Mouse (Mus musculus) thymus, adult 2 months (tissue): ENCODE results near the gene Vstm2l. TPM values are rescaled to one million over a fixed set of nuclear protein-coding genes. Genes with fewer than 3 reads are reported as not detected.

ENCODE experiments used
- DNase-seq: peaks from one replicate; pipeline ENCODE4 v3.0.0; 2021
- H3K27ac ChIP-seq: fragments of 200-500 bp; 2 replicates; pipeline ENCODE4 v1.5.1; 2012; ENCODE audit warnings: low read length, control low read depth; ENCODE audit not compliant: control insufficient read depth, insufficient read depth
- H3K27me3 ChIP-seq: fragments of 200-500 bp; 2 replicates; pipeline ENCODE4 v1.6.1; 2012; ENCODE audit warnings: mild to moderate bottlenecking, low read length, moderate library complexity, mixed read lengths; ENCODE audit not compliant: control insufficient read depth, insufficient read depth
- H3K36me3 ChIP-seq: fragments of 200-500 bp; 2 replicates; pipeline ENCODE4 v1.6.1; 2012; ENCODE audit warnings: mild to moderate bottlenecking, low read length, moderate library complexity; ENCODE audit not compliant: control insufficient read depth, insufficient read depth
- H3K4me1 ChIP-seq: fragments of 200-500 bp; replicated peaks from 2 replicates; pipeline ENCODE4 v1.6.1; 2012; ENCODE audit warnings: low read length; ENCODE audit not compliant: control insufficient read depth, insufficient read depth
- H3K4me3 ChIP-seq: fragments of 200-500 bp; 2 replicates; pipeline ENCODE4 v1.5.1; 2012; ENCODE audit warnings: mild to moderate bottlenecking, low read length, control low read depth, moderate library complexity; ENCODE audit not compliant: control insufficient read depth, insufficient read depth
- CTCF ChIP-seq: fragments of 200-500 bp; IDR thresholded peaks from 2 replicates; pipeline ENCODE4 v1.5.1; 2012; ENCODE audit warnings: mild to moderate bottlenecking, control low read depth, low read length, moderate library complexity, borderline replicate concordance; ENCODE audit not compliant: control insufficient read depth, poor library complexity, insufficient read depth; ENCODE audit errors: extremely low read depth
- POLR2A ChIP-seq: fragments of 200-500 bp; IDR thresholded peaks from 2 replicates; pipeline ENCODE4 v1.6.1; 2012; ENCODE audit warnings: mild to moderate bottlenecking, low read length, control low read depth, moderate library complexity; ENCODE audit not compliant: control insufficient read depth, poor library complexity, insufficient read depth; ENCODE audit errors: extremely low read depth
- WGBS: fragments of 180-500 bp; shearing (Covaris S2); methylation state at CpG from one replicate; pipeline ENCODE4 v1.1.7; 2018; 5-methylcytosine and 5-hydroxymethylcytosine counted together
- polyA plus RNA-seq: library from polyadenylated mRNA; depleted of rRNA; stranded (reverse); fragments of >200 nt; gene quantifications from 2 replicates; pipeline ENCODE4 v1.2.3, GENCODE M21; 2012

The Vstm2l gene
- polyA plus RNA-seq, 1 experiment: 0.11 TPM

- Histone ChIP-seq H3K4me1 (no peaks in the 10 kb centered on the region), H3K27ac (no peak overlapping the region), H3K4me3 (no peak overlapping the region), H3K36me3 (no peaks in the 10 kb centered on the region), H3K27me3 (no peaks in the 10 kb centered on the region)
- no peak for DNase-seq
- TF ChIP-seq CTCF: no peak
- no peak for TF ChIP-seq POLR2A
- whole genome bisulfite sequencing: 88% methylated on average over 5 of the region's 5 CpGs
These were observed 36.5 kb upstream of the Vstm2l start for GRCm38 (mm10) chr2:157877967-157878366.

GRCm38 (mm10) chr2:157881939-157882338 is 32.5 kb upstream of the Vstm2l start:
- TF ChIP-seq POLR2A: no peak
- TF ChIP-seq CTCF: no peak
- H3K4me3 ChIP-seq: no peak overlapping the region
- peaks cover 9% of the 10 kb centered on the region for H3K36me3 ChIP-seq
- H3K4me1 ChIP-seq: no peaks in the 10 kb centered on the region
- H3K27ac ChIP-seq: no peak overlapping the region
- 93% methylated on average over 11 of the region's 11 CpGs for WGBS
- no peak for DNase-seq
- no peaks in the 10 kb centered on the region for H3K27me3 ChIP-seq

- WGBS: 60% methylated on average over 10 of the region's 10 CpGs
These were observed 27.0 kb upstream of the Vstm2l start for GRCm38 (mm10) chr2:157887275-157888025.

GRCm38 (mm10) chr2:157891166-157891565 is 23.3 kb upstream of the Vstm2l start:
- TF ChIP-seq CTCF (no peak), POLR2A (no peak)
- WGBS: 80% methylated on average over 6 of the region's 6 CpGs
- no peak overlapping the region for H3K27ac ChIP-seq
- no peaks in the 10 kb centered on the region; the same call in 1 of the 2 replicates for H3K36me3 ChIP-seq
- H3K4me1 ChIP-seq: no peaks in the 10 kb centered on the region
- no peak overlapping the region for H3K4me3 ChIP-seq
- no peaks in the 10 kb centered on the region for H3K27me3 ChIP-seq
- no peak for DNase-seq

More at GRCm38 (mm10) chr2:157887275-157888025, 27.0 kb upstream of the Vstm2l start:
- no peak for TF ChIP-seq POLR2A
- TF ChIP-seq CTCF: no peak
- Histone ChIP-seq H3K36me3 (peaks cover 9% of the 10 kb centered on the region), H3K4me1 (no peaks in the 10 kb centered on the region), H3K4me3 (no peak overlapping the region), H3K27ac (no peak overlapping the region), H3K27me3 (no peaks in the 10 kb centered on the region)
- no peak for DNase-seq

- WGBS: 86% methylated on average over 4 of the region's 4 CpGs
- TF ChIP-seq POLR2A (no peak), CTCF (no peak)
- H3K27ac ChIP-seq: no peak overlapping the region
These were observed 17.3 kb upstream of the Vstm2l start for GRCm38 (mm10) chr2:157897131-157897530.

GRCm38 (mm10) chr2:157913204-157913636 is 1.2 kb upstream of the Vstm2l start:
- Histone ChIP-seq H3K4me3 (no peak overlapping the region), H3K27ac (no peak overlapping the region), H3K27me3 (no peaks in the 10 kb centered on the region; the same call in 1 of the 2 replicates), H3K4me1 (no peaks in the 10 kb centered on the region), H3K36me3 (no peaks in the 10 kb centered on the region)
- peak; percentile 70 for DNase-seq
- TF ChIP-seq CTCF (0 out of 2 replicates have a peak, but pooled peaks have one; percentile 35), POLR2A (no peak)
- 3% methylated on average over 16 of the region's 16 CpGs for WGBS

More at GRCm38 (mm10) chr2:157897131-157897530, 17.3 kb upstream of the Vstm2l start:
- no peaks in the 10 kb centered on the region for H3K36me3 ChIP-seq
- no peak for DNase-seq
- H3K4me3 ChIP-seq: no peak overlapping the region
- H3K27me3 ChIP-seq: no peaks in the 10 kb centered on the region
- no peaks in the 10 kb centered on the region for H3K4me1 ChIP-seq
